Mouse (Mus musculus) ES-E14 (cell line): ENCODE data around the gene Sprr2e. TPM values are rescaled to one million over a fixed set of nuclear protein-coding genes. Genes with fewer than 3 reads are reported as not detected.

Experiments
- DNase-seq: peaks from one replicate; pipeline ENCODE4 v3.0.0-alpha.2; 2013; ENCODE audit warnings: low read depth, low spot score
- H3K27ac ChIP-seq: 2 replicates; pipeline ENCODE4 v1.5.1; 2012; ENCODE audit warnings: low read depth, mild to moderate bottlenecking, low read length, moderate library complexity, mixed read lengths; ENCODE audit not compliant: poor library complexity, insufficient read depth, severe bottlenecking
- H3K36me3 ChIP-seq: 2 replicates; pipeline ENCODE4 v1.6.1; 2012; ENCODE audit warnings: mild to moderate bottlenecking, low read length, moderate library complexity, mixed read lengths; ENCODE audit not compliant: control insufficient read depth, poor library complexity, insufficient read depth, severe bottlenecking
- H3K4me1 ChIP-seq, 2 experiments: fragments of 150-350 bp in 1 of 2; sonication (generic) in 1 of 2; 2 replicates each; pipeline ENCODE4 v1.6.1; 2012; ENCODE audit warnings: low read length in 2 of 2, mild to moderate bottlenecking in 1 of 2, mixed read lengths in 1 of 2; ENCODE audit not compliant: control insufficient read depth in 2 of 2, insufficient read depth in 2 of 2, poor library complexity in 1 of 2
- H3K4me3 ChIP-seq, 2 experiments: fragments of 150-350 bp in 1 of 2; sonication (generic) in 1 of 2; 2 replicates each; pipeline ENCODE4 v1.5.1; 2012; ENCODE audit warnings: low read length in 2 of 2, low read depth in 1 of 2, mild to moderate bottlenecking in 1 of 2, mixed read lengths in 1 of 2; ENCODE audit not compliant: insufficient read depth in 1 of 2, poor library complexity in 1 of 2, severe bottlenecking in 1 of 2
- H3K9ac ChIP-seq: 2 replicates; pipeline ENCODE4 v1.6.1; 2012; ENCODE audit warnings: low read depth, mild to moderate bottlenecking, low read length, mixed read lengths; ENCODE audit not compliant: poor library complexity, insufficient read depth, severe bottlenecking
- H3K9me3 ChIP-seq: fragments of 150-350 bp; sonication (generic); 2 replicates; pipeline ENCODE4 v1.6.1; 2012; ENCODE audit warnings: low read depth, mild to moderate bottlenecking, low read length; ENCODE audit not compliant: control insufficient read depth, insufficient read depth
- CHD2 ChIP-seq: IDR thresholded peaks from 2 replicates; pipeline ENCODE4 v1.6.1; 2014; ENCODE audit warnings: mild to moderate bottlenecking, low read depth, low read length, inconsistent platforms
- HCFC1 ChIP-seq: IDR thresholded peaks from 2 replicates; pipeline ENCODE4 v1.6.1; 2012; ENCODE audit warnings: low read length, inconsistent platforms, borderline replicate concordance; ENCODE audit not compliant: insufficient read depth
- MAFK ChIP-seq: IDR thresholded peaks from 2 replicates; pipeline ENCODE4 v1.6.1; 2014; ENCODE audit warnings: mild to moderate bottlenecking, low read depth, low read length, inconsistent platforms; ENCODE audit not compliant: insufficient read depth
- ZC3H11A ChIP-seq: IDR thresholded peaks from 2 replicates; pipeline ENCODE4 v1.6.1; 2012; ENCODE audit warnings: low read depth, mild to moderate bottlenecking, inconsistent platforms, low read length, borderline replicate concordance
- ZNF384 ChIP-seq: IDR thresholded peaks from 2 replicates; pipeline ENCODE4 v1.6.1; 2012; ENCODE audit warnings: low read depth, low read length, inconsistent platforms
- in situ Hi-C, 2 experiments: fragments of 600-800 bp; cut with MboI; formaldehyde crosslinking; loops; one replicate each; pipeline ENCODE4 v1.15.1; 2025; ENCODE audit warnings: low sequenced_read_pairs in 2 of 2, inconsistent platforms in 1 of 2; ENCODE audit not compliant: unreplicated experiment in 2 of 2
- total RNA-seq: library from RNA; depleted of rRNA; stranded (reverse); fragments of 300-350 nt; gene quantifications from 2 replicates; pipeline ENCODE4 v1.2.3, GENCODE M21; 2012; rRNA removed

Sprr2e gene
- not detected in 2 replicates for total RNA-seq

- no peak within 1 kb of the TSS for H3K4me3 ChIP-seq
- H3K27ac ChIP-seq: no peak within 1 kb of the TSS
- H3K9me3 ChIP-seq: no peaks in the 10 kb centered on the region
- H3K9ac ChIP-seq: no peak within 1 kb of the TSS
- TF ChIP-seq ZNF384 (no peak), ZC3H11A (no peak), MAFK (no peak), CHD2 (no peak), HCFC1 (no peak)
- in situ Hi-C loops: no loop called here
- no peaks in the 10 kb centered on the region for H3K4me1 ChIP-seq
- no peaks in the 10 kb centered on the region for H3K36me3 ChIP-seq
- DNase-seq: no peak
Measured at GRCm38 (mm10) chr3:92351843-92352242, at the start of gene Sprr2e. TSS of gene Sprr2e (plus strand) at chr3:92352143.

- Histone ChIP-seq H3K36me3 (no peaks in the 10 kb centered on the region), H3K27ac (no peak overlapping the region), H3K4me3 (no peak overlapping the region), H3K9me3 (no peaks in the 10 kb centered on the region), H3K4me1 (no peaks in the 10 kb centered on the region), H3K9ac (no peak overlapping the region)
- DNase-seq: no peak
- in situ Hi-C loops: no loop called here
- no peak for TF ChIP-seq ZNF384
- TF ChIP-seq HCFC1: no peak
- TF ChIP-seq ZC3H11A: no peak
- no peak for TF ChIP-seq MAFK
- TF ChIP-seq CHD2: no peak
Measured at GRCm38 (mm10) chr3:92307406-92307805, 44.5 kb upstream of the Sprr2e start.

- TF ChIP-seq ZC3H11A (no peak), HCFC1 (no peak), MAFK (no peak), ZNF384 (no peak), CHD2 (no peak)
- no peak within 1 kb of the TSS for H3K4me3 ChIP-seq
- no peak within 1 kb of the TSS for H3K27ac ChIP-seq
- no peaks in the 10 kb centered on the region for H3K36me3 ChIP-seq
- no peak within 1 kb of the TSS for H3K9ac ChIP-seq
- in situ Hi-C loops: no loop called here
- no peaks in the 10 kb centered on the region for H3K4me1 ChIP-seq
- no peaks in the 10 kb centered on the region for H3K9me3 ChIP-seq
- no peak for DNase-seq
Measured at GRCm38 (mm10) chr3:92316320-92316719, 35.6 kb upstream of the Sprr2e start, which contains the start of gene Sprr2b. TSS of gene Sprr2b (plus strand) at chr3:92316620.

- no peak overlapping the region for H3K27ac ChIP-seq
- DNase-seq: no peak
- H3K9ac ChIP-seq: no peak overlapping the region
- no peak for TF ChIP-seq ZC3H11A
- TF ChIP-seq ZNF384: no peak
- no peak for TF ChIP-seq MAFK
- no peak for TF ChIP-seq HCFC1
- TF ChIP-seq CHD2: no peak
- no peak overlapping the region for H3K4me3 ChIP-seq
- in situ Hi-C loops: no loop called here
- no peaks in the 10 kb centered on the region for H3K9me3 ChIP-seq
- no peaks in the 10 kb centered on the region for H3K36me3 ChIP-seq
- no peaks in the 10 kb centered on the region for H3K4me1 ChIP-seq
Measured at GRCm38 (mm10) chr3:92317384-92317783, 34.6 kb upstream of the Sprr2e start.

GRCm38 (mm10) chr3:92336278-92336677 lies 15.7 kb upstream of the Sprr2e start:
- no peak overlapping the region for H3K9ac ChIP-seq
- in situ Hi-C loops: no loop called here

More at GRCm38 (mm10) chr3:92336278-92336677, 15.7 kb upstream of the Sprr2e start:
- no peak overlapping the region for H3K27ac ChIP-seq
- H3K4me1 ChIP-seq: no peaks in the 10 kb centered on the region
- TF ChIP-seq CHD2: no peak
- no peaks in the 10 kb centered on the region for H3K36me3 ChIP-seq
- no peaks in the 10 kb centered on the region for H3K9me3 ChIP-seq
- H3K4me3 ChIP-seq: no peak overlapping the region
- DNase-seq: no peak
